Mouse (Mus musculus): ENCODE measurements at regions not wholly inside any gene's neighbourhood (a gene's known extent, or its start where the extent isn't known, plus 50 kb on each side); places are given as distances from the start of the nearest gene placed in this dataset.

DNA sequence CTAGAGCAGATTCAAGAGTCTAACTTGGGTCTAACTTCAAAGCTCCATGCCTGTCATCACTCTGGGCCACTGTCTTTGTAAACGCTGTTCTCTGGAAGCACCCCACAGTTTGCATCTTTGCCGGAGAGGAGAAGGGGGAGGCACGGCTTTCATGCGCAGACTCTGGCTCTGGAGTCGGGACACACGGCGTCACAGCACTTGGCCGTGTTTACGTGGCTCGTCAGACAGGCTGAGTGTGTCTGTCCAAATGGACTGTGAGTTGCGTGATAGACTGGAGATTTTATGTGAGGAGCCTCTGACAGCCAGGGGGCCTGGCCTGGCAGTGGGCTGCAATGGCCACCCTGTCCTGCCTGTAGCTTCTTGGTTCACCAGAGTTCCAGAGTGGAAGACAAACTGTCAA, 142.6 kb downstream of the Fgf18 start:
- Histone ChIP-seq H3K27ac (no peak overlapping the region), H3K4me1 (ENCODE audit: insufficient read depth, low read length) (peaks cover 6% of the 10 kb centered on the region; the same call in 1 of the 2 replicates), H3K4me2 (ENCODE audit: low read depth, low read length) (no peak overlapping the region), H3K9me3 (ENCODE audit: low read length) (no peaks in the 10 kb centered on the region), H3K9ac (replicated peaks; ENCODE audit: low read length) (no peak overlapping the region), H3K4me3 (ENCODE audit: low read length) (no peak overlapping the region), H3K36me3 (ENCODE audit: insufficient read depth, low read length) (no peaks in the 10 kb centered on the region), H3K27me3 (ENCODE audit: insufficient read depth, low read length) (no peaks in the 10 kb centered on the region)
- TF ChIP-seq CTCF (IDR thresholded peaks at IDR 0.05; ENCODE audit: low read depth) = no peak
- DNase-seq (ENCODE audit: low spot score) (no peak), ATAC-seq (no peak)
- WGBS = 67% methylated on average over 11 of the region's 11 CpGs

GRCm38 (mm10) chr11:32999684-33000255, 147.4 kb downstream of the Fgf18 start:
- no peak for TF ChIP-seq CTCF (IDR thresholded peaks at IDR 0.05; ENCODE audit: low read depth)
- peak; percentile 57 for DNase-seq (ENCODE audit: low spot score)
- no peak for ATAC-seq
- no peaks in the 10 kb centered on the region for H3K27me3 ChIP-seq (ENCODE audit: insufficient read depth, low read length)
- H3K27ac ChIP-seq = no peak overlapping the region
- H3K36me3 ChIP-seq (ENCODE audit: insufficient read depth, low read length) = no peaks in the 10 kb centered on the region
- H3K4me1 ChIP-seq (ENCODE audit: insufficient read depth, low read length) = 0 out of 2 replicates have a peak, but pooled peaks cover 2% of the 10 kb centered on the region
- no peak overlapping the region for H3K4me2 ChIP-seq (ENCODE audit: low read depth, low read length)
- no peak overlapping the region for H3K9ac ChIP-seq (replicated peaks; ENCODE audit: low read length)
- H3K4me3 ChIP-seq (ENCODE audit: low read length) = no peak overlapping the region
- H3K9me3 ChIP-seq (ENCODE audit: low read length) = no peaks in the 10 kb centered on the region
- WGBS = 65% methylated on average over 4 of the region's 4 CpGs

- Histone ChIP-seq H3K27ac (no peak overlapping the region), H3K9me3 (ENCODE audit: low read length) (no peaks in the 10 kb centered on the region), H3K4me1 (ENCODE audit: insufficient read depth, low read length) (no peaks in the 10 kb centered on the region), H3K4me2 (ENCODE audit: low read depth, low read length) (no peak overlapping the region), H3K9ac (replicated peaks; ENCODE audit: low read length) (no peak overlapping the region), H3K4me3 (ENCODE audit: low read length) (no peak overlapping the region), H3K36me3 (ENCODE audit: insufficient read depth, low read length) (no peaks in the 10 kb centered on the region), H3K27me3 (ENCODE audit: insufficient read depth, low read length) (no peaks in the 10 kb centered on the region)
- ATAC-seq (no peak), DNase-seq (ENCODE audit: low spot score) (no peak)
- no peak for TF ChIP-seq CTCF (IDR thresholded peaks at IDR 0.05; ENCODE audit: low read depth)
- 82% methylated on average over 14 of the region's 14 CpGs for WGBS
Observed at GRCm38 (mm10) chr11:32998687-32999605, 148.3 kb downstream of the Fgf18 start.

DNA sequence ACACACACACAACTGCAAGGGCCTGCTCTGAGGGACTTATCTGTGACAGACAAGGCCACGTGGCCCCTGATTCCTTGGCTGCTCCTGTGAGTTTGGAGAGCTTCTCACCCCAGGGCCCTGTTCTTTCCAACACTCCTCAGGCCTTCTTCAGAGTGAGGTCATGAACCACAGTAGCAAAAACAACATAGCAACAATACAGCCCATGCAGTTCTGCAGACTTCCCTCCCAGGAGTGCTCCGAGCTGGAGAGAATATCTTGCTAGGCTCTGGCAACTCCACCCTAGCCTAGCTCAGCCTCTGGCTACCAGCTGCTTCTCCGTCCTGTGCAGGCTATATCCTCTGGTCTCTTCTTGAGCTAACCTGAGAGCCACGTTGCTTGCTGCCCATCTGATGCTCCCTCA, 152.8 kb downstream of the Fgf18 start:
- no peak for ATAC-seq
- no peak for DNase-seq (ENCODE audit: low spot score)
- Histone ChIP-seq H3K36me3 (ENCODE audit: insufficient read depth, low read length) (no peaks in the 10 kb centered on the region), H3K4me1 (ENCODE audit: insufficient read depth, low read length) (no peaks in the 10 kb centered on the region), H3K4me2 (ENCODE audit: low read depth, low read length) (no peak overlapping the region), H3K9ac (replicated peaks; ENCODE audit: low read length) (no peak overlapping the region), H3K9me3 (ENCODE audit: low read length) (no peaks in the 10 kb centered on the region), H3K4me3 (ENCODE audit: low read length) (no peak overlapping the region), H3K27ac (no peak overlapping the region), H3K27me3 (ENCODE audit: insufficient read depth, low read length) (no peaks in the 10 kb centered on the region)
- 75% methylated on average over 4 of the region's 4 CpGs for WGBS
- TF ChIP-seq CTCF (IDR thresholded peaks at IDR 0.05; ENCODE audit: low read depth) = no peak

DNA sequence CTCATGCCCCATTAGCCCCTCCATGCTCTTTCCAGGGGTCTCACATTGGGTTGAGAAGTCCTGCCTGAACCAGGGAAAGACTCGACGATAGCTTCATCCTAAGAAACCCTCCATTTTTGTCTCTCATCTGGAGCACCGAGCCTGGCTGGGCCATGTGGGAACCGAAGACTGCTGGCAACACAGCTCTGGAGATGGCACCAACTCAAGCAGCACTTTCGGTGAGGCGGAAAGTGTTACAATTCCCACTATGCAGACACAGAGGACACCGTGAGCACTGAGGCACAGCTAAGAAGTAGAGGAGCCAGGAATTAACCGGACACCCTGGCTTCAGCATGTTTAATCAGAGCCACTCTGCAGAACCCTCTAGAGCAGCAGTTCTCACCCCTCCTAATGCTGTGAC, 153.8 kb downstream of the Fgf18 start:
- no peaks in the 10 kb centered on the region for H3K4me1 ChIP-seq (ENCODE audit: insufficient read depth, low read length)
- H3K27ac ChIP-seq = no peak overlapping the region
- DNase-seq (ENCODE audit: low spot score) (peak; percentile 32), ATAC-seq (no peak)
- H3K9me3 ChIP-seq (ENCODE audit: low read length) = no peaks in the 10 kb centered on the region
- H3K9ac ChIP-seq (replicated peaks; ENCODE audit: low read length) = no peak overlapping the region
- no peak overlapping the region for H3K4me2 ChIP-seq (ENCODE audit: low read depth, low read length)
- no peaks in the 10 kb centered on the region for H3K36me3 ChIP-seq (ENCODE audit: insufficient read depth, low read length)
- TF ChIP-seq CTCF (IDR thresholded peaks at IDR 0.05; ENCODE audit: low read depth) = no peak
- WGBS = 49% methylated on average over 8 of the region's 8 CpGs
- no peak overlapping the region for H3K4me3 ChIP-seq (ENCODE audit: low read length)
- H3K27me3 ChIP-seq (ENCODE audit: insufficient read depth, low read length) = no peaks in the 10 kb centered on the region

GRCm38 (mm10) chr11:32991036-32991616, 156.1 kb downstream of the Fgf18 start:
- H3K4me2 ChIP-seq (ENCODE audit: low read depth, low read length) = no peak overlapping the region
- ATAC-seq (no peak), DNase-seq (ENCODE audit: low spot score) (no peak)
- no peaks in the 10 kb centered on the region for H3K36me3 ChIP-seq (ENCODE audit: insufficient read depth, low read length)
- H3K27ac ChIP-seq = no peak overlapping the region
- 70% methylated on average over 5 of the region's 5 CpGs for WGBS
- no peak for TF ChIP-seq CTCF (IDR thresholded peaks at IDR 0.05; ENCODE audit: low read depth)
- H3K9ac ChIP-seq (replicated peaks; ENCODE audit: low read length) = no peak overlapping the region
- no peaks in the 10 kb centered on the region for H3K27me3 ChIP-seq (ENCODE audit: insufficient read depth, low read length)
- no peaks in the 10 kb centered on the region for H3K9me3 ChIP-seq (ENCODE audit: low read length)
- H3K4me3 ChIP-seq (ENCODE audit: low read length) = no peak overlapping the region
- no peaks in the 10 kb centered on the region for H3K4me1 ChIP-seq (ENCODE audit: insufficient read depth, low read length)
